Mouse (Mus musculus) T-helper 2 cell (primary cell): ENCODE results near the gene Svbp.

Experiments
- in situ Hi-C: fragments of 300-600 bp; cut with MboI, MseI; formaldehyde crosslinking; loops from one replicate; pipeline ENCODE4 v1.15.1; 2025; ENCODE audit warnings: high pct_unique_total_duplicates

Gene Svbp

GRCm38 (mm10) chr4:119244468-119245240 lies 49.5 kb downstream of the Svbp start:
- in situ Hi-C loops, result loop anchor here (25.0 kb wide), 1 partner anchor 1043 kb away; the partner anchor contains the start of gene Foxo6

DNA sequence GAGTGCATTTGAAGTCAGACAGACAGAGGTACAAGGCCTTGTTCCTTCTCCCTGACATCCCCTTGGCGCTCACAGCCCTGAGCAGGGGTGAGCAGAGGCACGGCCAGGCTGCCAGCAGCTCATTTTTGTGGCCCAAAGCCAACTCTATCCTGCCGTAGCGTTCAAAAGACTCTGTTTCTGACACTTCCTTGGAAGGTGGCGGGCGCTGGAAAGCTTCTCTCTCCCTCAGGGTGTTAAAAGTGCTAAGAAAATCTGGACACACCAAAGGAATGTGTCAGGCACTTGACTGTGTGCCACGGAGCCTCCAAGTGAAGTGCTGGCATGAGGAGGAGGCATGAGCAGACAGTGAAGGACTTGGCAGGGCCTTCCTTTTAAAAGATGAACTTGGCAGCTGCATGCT lies 50.5 kb downstream of the Svbp start:
- in situ Hi-C loops, result loop anchor here (25.0 kb wide), 1 partner anchor 1042 kb away; the partner anchor contains the start of gene Foxo6

- in situ Hi-C loops, result loop anchor here (25.0 kb wide), 1 partner anchor 1041 kb away; the partner anchor contains the start of gene Foxo6
These were observed 50.9 kb downstream of the Svbp start for GRCm38 (mm10) chr4:119245961-119246360.

- in situ Hi-C loops, result loop anchor here (25.0 kb wide), 1 partner anchor 1041 kb away; the partner anchor contains the start of gene Foxo6
These were observed 51.7 kb downstream of the Svbp start for GRCm38 (mm10) chr4:119246688-119247225.

DNA sequence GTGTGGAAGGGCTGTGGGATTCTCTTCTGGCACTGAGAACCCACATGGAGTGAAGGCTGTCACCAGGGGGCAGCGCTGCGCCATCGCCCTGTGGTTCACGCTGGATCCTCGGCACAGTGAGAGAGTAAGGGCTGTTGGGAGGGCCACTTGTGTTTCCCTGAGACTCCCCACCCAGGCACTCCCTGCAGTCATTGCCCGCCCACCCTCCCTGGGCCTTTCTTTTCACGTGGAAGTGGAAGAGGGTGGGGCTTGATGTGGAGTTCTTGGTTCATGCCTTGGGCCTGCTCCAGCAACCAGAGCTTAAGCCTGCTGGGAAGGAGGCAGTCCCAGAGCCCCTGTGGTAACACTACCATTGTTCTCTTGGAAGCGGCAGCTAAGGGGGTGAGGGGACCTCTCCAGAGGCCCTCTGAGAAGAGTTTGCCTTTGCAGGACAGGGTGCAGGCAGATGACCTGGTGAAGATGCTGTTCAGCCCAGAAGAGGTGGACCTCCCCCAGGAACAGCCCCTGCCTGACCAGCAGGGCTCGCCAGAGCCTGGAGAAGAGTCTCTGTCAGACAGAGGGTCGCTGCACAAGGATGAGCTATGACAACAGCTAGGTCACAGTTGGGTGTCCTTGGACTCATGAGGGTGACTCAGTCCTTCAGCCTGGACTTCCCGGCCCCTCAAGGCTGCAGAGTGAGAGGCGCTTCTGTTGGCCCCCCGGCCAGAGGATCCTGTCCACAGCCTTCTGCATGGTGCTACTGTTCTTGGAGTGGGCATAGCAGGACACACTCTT lies 52.5 kb downstream of the Svbp start:
- in situ Hi-C loops, result loop anchor here (25.0 kb wide), 1 partner anchor 1040 kb away; the partner anchor contains the start of gene Foxo6

DNA sequence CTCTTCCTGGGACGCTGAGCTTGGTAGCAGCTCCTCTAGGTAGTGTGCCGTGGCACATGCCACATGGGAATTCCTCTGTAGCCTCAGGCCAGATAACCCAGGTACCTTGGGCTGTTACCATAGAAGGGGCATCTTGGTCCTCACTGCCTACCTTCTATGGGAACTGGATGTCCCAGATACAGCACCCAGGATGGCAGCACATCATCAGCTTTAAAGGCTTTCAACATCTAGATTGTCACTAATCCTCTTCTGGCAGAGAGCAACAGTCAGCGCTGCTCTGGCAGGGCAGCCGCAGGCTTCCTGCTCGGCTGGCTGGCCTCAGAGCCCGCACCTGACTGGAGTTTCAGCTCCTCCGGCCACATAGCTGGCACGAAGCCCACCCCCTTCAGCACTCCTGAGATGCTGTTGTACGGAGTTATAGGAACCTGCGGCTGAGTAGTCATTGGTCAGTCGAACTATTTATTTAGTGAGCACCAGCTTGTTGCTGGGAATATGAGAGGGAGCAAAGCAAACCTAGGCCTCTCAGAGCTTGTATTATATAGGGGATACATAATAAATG lies 53.4 kb downstream of the Svbp start:
- in situ Hi-C loops, result loop anchor here (25.0 kb wide), 1 partner anchor 1039 kb away; the partner anchor contains the start of gene Foxo6
